Mouse (Mus musculus) E14TG2a.4 (cell line): ENCODE measurements around the gene Mrps14.

Experiments used
- H3K27me3 ChIP-seq: 2 replicates; pipeline ENCODE4 v1.6.1; 2014; ENCODE audit warnings: low read length, control low read depth; ENCODE audit not compliant: insufficient read depth
- H3K36me3 ChIP-seq: 2 replicates; pipeline ENCODE4 v1.6.1; 2014; ENCODE audit warnings: low read length, control low read depth; ENCODE audit not compliant: insufficient read depth
- H3K4me1 ChIP-seq: replicated peaks from 2 replicates; pipeline ENCODE4 v1.6.1; 2014; ENCODE audit warnings: low read depth, low read length, control low read depth
- H3K4me3 ChIP-seq: replicated peaks from 2 replicates; pipeline ENCODE4 v1.5.1; 2014; ENCODE audit warnings: mild to moderate bottlenecking, low read length
- H3K9me3 ChIP-seq: 2 replicates; pipeline ENCODE4 v1.6.1; 2014; ENCODE audit warnings: low read length, control low read depth
- CTCF ChIP-seq: conservative IDR thresholded peaks from 2 replicates; pipeline ENCODE4 v1.5.1; 2014; ENCODE audit warnings: low read length
- NANOG ChIP-seq: IDR thresholded peaks from 2 replicates; pipeline ENCODE4 v1.6.1; 2014; ENCODE audit warnings: borderline replicate concordance, low read length, mixed read lengths
- POU5F1 ChIP-seq: IDR thresholded peaks from 2 replicates; pipeline ENCODE4 v1.6.1; 2014; ENCODE audit warnings: low read length, borderline replicate concordance

Mrps14 gene

DNA sequence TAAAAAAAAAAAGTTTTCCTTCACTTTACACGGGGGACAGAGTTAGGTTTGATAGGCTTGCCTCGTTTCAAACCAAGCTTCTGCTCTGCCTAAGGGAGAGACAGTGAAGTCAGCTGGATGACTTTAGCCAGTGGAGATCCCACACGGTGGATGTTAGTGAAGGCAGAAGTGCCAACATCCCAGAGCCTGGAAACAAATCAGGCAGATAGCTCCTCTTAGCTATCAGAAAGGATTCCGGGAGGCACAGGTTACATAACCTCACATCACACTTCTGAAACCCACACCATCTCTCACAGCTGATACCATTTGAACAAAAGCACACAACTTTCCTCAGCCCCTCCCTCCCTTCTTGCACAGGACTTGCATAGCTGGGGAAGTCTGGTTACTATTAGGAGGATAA is 55.8 kb downstream of the Mrps14 start:
- H3K4me3 ChIP-seq = no peak overlapping the region
- H3K4me1 ChIP-seq = no peaks in the 10 kb centered on the region
- no peaks in the 10 kb centered on the region for H3K27me3 ChIP-seq
- no peak for TF ChIP-seq POU5F1
- no peaks in the 10 kb centered on the region for H3K36me3 ChIP-seq
- H3K9me3 ChIP-seq = no peaks in the 10 kb centered on the region

DNA sequence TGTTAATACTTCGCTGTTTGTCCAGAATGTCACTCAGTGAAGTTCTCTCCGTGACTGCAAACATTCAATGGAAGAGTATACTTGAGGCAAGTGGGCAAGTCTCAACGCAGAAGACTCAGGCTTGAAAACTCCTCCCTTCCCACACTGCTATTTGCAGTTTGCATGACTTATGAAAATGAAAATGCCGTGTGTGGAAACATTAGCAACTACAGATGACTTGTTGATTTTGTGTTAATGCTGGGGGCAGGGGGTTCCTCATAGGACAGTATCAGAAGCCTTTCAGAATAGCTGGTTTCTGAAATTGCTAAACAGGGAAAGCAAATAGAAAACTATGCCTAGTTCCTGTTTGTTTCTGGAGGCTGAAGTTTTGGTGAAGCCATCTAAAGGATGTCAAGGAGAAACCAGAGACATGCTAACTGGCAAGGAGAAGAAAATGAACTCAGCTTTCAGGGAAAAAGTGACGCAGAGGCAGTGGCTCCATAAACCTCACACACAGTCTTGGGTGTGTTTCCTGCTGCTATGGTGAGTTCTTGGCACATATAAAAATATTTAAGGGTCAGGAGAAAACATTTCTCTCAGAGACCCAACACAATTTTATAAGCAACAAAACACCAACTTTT is 56.5 kb downstream of the Mrps14 start:
- H3K4me3 ChIP-seq = no peak overlapping the region
- H3K9me3 ChIP-seq = no peaks in the 10 kb centered on the region
- no peaks in the 10 kb centered on the region for H3K27me3 ChIP-seq
- TF ChIP-seq CTCF = no peak
- no peak for TF ChIP-seq NANOG
- no peak for TF ChIP-seq POU5F1
- H3K36me3 ChIP-seq = no peaks in the 10 kb centered on the region
- no peaks in the 10 kb centered on the region for H3K4me1 ChIP-seq
